Mouse (Mus musculus) erythroblast, embryonic 14.5 days (primary cell): ENCODE data around the gene Pnn.

Source experiments
- GATA1 ChIP-seq: IDR thresholded peaks from 2 replicates; pipeline ENCODE4 v1.6.1; 2012; ENCODE audit warnings: low read length, inconsistent platforms, mixed read lengths
- TAL1 ChIP-seq: IDR thresholded peaks from 3 replicates; pipeline ENCODE4 v1.6.1; 2012; ENCODE audit warnings: low read length, inconsistent platforms, mixed read lengths

- TF ChIP-seq GATA1 (no peak), TAL1 (no peak)
These were observed 38.1 kb downstream of the Pnn start for GRCm38 (mm10) chr12:59104771-59105170.
